Mouse (Mus musculus): ENCODE measurements around the gene Pglyrp3.
"Not testable (repeated sequence)": the region's sequence is repeated elsewhere in the genome, so short reads cannot be mapped to it uniquely, and the experiment has no call there.

Gene Pglyrp3

DNA sequence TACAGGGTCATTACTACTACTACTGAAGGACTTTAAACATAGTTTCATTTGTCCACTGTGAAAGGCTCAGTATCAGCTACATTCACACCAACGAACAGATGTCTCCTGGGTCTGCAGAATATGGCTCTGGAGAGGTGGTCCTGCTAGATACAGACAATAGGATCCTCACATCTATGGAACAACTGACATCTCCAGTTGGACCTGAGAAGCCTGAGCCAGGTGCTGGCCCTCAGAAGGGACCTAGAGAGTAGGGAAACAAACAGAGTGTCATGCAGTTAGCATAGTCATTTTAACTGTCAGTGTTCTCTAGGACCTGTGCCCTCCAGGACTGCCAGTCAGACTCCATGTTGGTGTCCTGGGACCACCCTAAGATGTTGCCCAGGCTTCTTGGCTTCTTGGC lies at the start of gene Pglyrp3:
TSS of gene Pglyrp3 (plus strand) at position 301 of the 400 bp plus-strand sequence.
- DNase-seq = no peak

DNA sequence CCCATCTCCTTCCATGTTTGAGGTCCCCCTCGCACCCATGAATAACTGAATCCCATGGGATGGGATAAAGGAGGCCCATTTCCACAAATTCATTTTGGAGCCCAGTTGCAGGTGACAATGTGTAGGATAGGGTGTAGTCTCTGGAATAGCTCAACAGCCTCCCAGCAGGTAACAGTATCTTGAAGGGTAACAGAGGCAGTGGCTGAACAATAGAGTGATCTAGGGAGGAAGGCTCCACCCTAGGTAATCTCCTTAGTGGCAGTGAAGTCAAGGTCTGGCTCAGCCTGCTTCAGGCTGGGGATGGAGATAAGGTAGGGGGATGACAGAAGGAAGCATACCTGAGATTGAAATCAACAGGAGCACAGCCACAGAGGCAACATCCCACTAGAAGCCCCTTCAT lies 3.4 kb upstream of the Pglyrp3 start:
- DNase-seq = no peak

DNA sequence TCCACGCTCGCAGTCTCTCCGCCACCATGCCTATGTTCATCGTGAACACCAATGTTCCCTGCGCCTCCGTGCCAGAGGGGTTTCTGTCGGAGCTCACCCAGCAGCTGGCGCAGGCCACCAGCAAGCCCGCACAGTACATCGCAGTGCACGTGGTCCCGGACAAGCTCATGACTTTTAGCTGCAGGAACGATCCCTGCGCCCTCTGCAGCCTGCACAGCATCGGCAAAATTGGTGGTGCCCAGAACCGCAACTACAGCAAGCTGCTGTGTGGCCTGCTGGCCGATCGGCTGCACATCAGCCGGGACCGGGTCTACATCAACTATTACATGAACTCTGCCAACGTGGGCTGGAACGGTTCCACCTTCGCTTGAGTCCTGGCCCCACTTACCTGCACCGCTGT lies 10.2 kb downstream of the Pglyrp3 start:
- DNase-seq = not testable (repeated sequence)

DNA sequence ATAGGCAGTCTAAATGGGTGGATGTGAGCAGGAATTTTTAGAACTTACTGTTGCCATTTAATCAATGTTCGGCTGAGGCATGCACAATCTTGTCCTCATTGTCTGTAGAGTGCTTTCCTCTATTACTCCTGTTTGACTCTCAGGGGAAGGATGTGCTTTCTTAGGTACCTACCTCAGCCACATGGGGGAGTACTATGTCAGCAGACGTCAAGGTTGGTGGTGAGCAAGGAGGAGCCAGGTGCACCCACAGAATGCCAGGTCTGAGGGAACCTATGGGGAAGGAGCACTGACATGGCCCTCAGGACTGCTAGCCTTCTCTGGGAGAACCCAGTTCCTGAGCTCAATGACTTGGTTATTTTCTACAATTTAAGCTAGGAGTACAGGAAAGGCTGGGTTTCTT lies 18.8 kb downstream of the Pglyrp3 start:
- no peak for DNase-seq

DNA sequence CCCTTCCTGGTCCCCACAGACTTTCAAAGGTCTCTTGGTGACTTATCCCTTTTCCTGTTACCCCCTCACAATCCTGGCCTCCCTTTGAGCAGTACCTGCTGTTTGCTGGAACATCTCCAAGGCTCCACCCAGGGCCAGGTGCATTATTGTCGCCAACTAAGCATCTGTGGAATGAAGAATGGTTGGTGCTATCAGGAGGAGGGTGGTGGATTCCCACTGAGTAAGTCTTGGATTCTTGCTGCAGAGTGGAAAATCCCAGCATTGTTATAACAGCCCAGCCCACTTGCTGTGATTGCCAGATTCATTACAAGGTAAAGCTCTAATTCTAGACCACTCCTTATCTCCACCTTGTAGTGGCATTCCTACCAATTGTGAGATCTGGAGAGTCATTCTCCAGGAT lies 19.5 kb downstream of the Pglyrp3 start:
- no peak for DNase-seq

DNA sequence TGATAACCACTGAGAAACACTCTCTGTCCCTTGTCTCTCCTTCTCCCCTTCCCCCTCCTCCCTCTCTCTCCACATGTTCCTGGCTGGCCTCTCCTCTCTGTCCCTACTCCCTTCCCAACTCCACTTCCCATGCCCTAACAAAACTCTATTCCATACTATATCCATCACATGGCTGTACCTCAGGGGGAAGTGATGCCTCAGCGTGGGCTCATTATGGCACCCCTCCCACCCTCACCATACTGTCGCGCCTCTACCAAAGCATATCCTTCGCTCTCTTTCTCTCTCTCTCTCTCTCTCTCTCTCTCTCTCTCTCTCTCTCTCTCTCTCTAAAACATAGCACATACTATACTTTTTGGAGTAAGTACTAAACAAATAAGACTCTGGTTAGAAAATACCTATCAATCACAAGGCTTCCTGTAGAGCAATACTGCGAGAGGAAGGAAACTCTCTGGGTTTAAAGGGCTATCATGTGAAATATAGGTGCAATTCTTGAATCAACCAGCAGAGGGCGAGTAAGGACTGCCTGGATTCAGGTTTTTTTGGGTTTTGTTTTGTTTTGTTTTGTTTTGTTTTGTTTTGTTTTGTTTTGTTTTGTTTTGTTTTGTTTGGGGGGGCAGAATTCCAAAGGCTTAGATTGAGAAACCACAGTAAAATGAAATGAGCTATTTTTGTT lies 36.1 kb downstream of the Pglyrp3 start:
- DNase-seq = peak; percentile 56

DNA sequence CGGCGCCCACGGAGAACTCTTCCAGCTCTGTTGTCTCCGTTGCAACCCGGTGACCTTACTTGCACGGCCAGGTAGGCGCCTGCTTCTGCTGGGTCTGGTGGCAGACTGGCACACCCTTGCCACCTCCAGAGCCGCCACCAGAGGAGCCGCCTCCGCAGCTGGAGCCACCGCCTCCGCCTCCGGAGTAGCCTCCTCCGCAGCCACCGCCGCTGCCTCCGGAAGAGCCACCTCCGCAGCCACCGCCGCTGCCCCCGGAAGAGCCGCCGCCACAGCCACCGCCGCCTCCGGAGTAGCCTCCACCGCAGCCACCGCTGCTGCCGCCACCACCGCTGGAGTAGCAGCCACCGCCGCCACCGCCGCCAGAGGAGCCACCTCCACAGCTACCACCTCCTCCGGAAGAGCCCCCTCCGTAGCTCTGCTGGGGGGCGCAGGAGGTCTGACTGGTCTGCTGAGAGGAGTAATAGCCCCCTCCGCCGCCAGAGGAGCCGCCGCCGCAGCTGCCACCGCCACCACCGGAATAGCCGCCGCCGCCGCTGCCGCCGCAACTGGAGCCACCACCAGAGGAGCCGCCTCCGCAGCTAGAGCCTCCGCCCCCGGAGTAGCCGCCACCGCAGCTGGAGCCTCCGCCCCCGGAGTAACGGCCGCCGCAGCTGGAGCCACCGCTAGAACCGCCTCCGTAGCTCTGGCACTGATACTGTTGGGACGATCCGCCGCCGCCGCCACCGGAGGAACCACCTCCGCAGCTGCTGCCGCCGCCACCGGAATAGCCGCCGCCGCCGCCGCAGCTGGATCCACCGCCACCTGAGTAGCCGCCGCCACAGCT lies 66.3 kb downstream of the Pglyrp3 start:
- peak; percentile 60 for DNase-seq

Measured in lung, postnatal 36 days (tissue).